Mouse (Mus musculus): ENCODE data around the gene Cfi. TPM values are rescaled to one million over a fixed set of nuclear protein-coding genes. Genes with fewer than 3 reads are reported as not detected.

Gene Cfi
- 0.72 TPM in 1 of 2 replicates, not detected in the other for polyA plus RNA-seq (2015; fragmentation: Nextera tagmentation; extraction: Ambion mirVana)

DNA sequence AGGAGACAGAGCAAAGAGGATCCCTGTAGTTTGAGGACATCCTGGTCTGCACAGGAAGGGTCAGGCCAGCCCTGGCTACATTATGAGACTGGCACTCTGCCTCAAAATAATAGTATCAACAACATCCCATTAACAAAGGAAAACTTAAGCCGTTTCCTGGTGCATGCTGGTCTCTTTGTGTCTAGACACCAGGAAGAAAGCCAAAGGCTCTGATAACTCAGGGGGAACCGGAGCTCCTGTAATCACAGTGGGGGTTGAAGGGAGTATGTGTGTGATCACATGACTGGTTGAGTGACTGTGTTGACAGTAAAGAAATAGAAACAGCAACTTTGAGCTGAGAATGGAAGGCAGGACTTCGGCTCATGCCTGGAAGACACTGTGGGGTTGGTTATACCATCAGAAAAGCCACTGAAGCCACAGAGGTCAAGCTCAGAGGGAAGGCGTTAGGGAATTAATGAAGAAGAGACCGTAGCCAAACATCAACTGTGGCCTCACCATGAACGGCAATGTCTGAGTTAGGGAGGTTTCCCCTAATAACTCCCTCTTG lies at the start of gene Cfi:
Cfi (plus strand) TSS at position 497 of the 547 bp plus-strand sequence.
- Histone ChIP-seq H3K9me3 (no peaks in the 10 kb centered on the region), H3K9ac (no peak within 1 kb of the TSS), H3K4me1 (no peaks in the 10 kb centered on the region), H3K4me2 (no peak within 1 kb of the TSS), H3K27me3 (no peaks in the 10 kb centered on the region; the same call in 1 of the 2 replicates), H3K4me3 (no peak within 1 kb of the TSS), H3K36me3 (no peaks in the 10 kb centered on the region), H3K27ac (no peak within 1 kb of the TSS)
- ATAC-seq (ENCODE audit: insufficient number of reproducible peaks, low FRiP score, low TSS enrichment, low read depth), result no peak
- WGBS, result 67% methylated on average over 6 of the region's 6 CpGs

DNA sequence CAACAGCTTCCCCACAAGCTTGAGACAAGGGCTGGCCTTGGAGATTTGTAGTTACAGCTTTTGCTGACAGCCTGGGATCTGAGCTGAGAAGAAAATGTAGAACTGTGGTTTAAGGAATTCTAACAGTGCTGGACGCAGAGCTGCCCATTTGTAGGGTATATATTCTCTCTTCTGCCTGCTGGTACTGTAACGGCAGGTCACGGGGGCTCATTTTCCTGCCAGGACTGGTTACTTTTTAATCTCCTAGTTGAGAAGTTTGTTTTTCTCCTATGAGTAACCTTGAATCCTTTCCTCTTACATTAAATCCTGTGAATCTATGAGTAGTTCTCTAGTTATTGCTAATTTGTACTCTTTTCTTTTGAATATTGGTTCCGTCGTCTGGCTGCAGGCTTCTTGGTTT lies 41.9 kb upstream of the Cfi start:
- Histone ChIP-seq H3K9ac (no peak overlapping the region), H3K9me3 (no peaks in the 10 kb centered on the region), H3K36me3 (no peaks in the 10 kb centered on the region), H3K27ac (no peak overlapping the region), H3K27me3 (no peaks in the 10 kb centered on the region), H3K4me3 (no peak overlapping the region), H3K4me1 (no peaks in the 10 kb centered on the region), H3K4me2 (no peak overlapping the region)
- ATAC-seq (ENCODE audit: insufficient number of reproducible peaks, low FRiP score, low TSS enrichment, low read depth), result no peak
- WGBS, result 79% methylated on average over 5 of the region's 5 CpGs

DNA sequence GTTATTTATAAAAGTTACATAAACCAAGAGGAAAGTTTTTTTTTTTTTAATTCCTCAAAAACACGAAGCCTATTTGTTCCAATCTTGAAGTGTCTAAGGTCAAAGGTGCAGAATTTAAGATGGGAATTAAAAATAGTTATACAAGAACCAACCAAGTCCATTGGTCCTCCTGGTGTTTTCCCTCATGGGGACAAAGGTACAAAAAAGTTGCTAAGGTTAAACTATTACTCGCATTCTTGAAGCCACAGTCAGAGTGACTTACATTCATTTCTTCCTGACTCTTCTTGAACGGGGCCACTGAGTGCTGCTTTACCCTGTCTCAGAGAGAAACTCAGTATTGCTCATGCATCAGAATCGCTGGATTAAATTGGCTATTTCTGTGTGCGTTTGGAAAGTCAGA lies 38.3 kb upstream of the Cfi start:
- H3K36me3 ChIP-seq, result no peaks in the 10 kb centered on the region
- ATAC-seq (ENCODE audit: insufficient number of reproducible peaks, low FRiP score, low TSS enrichment, low read depth), result no peak
- H3K4me2 ChIP-seq, result no peak overlapping the region
- no peak overlapping the region for H3K27ac ChIP-seq
- no peaks in the 10 kb centered on the region for H3K27me3 ChIP-seq
- H3K9ac ChIP-seq, result no peak overlapping the region
- H3K4me1 ChIP-seq, result no peaks in the 10 kb centered on the region
- 72% methylated on average over 5 of the region's 5 CpGs for WGBS
- no peak overlapping the region for H3K4me3 ChIP-seq
- H3K9me3 ChIP-seq, result no peaks in the 10 kb centered on the region

DNA sequence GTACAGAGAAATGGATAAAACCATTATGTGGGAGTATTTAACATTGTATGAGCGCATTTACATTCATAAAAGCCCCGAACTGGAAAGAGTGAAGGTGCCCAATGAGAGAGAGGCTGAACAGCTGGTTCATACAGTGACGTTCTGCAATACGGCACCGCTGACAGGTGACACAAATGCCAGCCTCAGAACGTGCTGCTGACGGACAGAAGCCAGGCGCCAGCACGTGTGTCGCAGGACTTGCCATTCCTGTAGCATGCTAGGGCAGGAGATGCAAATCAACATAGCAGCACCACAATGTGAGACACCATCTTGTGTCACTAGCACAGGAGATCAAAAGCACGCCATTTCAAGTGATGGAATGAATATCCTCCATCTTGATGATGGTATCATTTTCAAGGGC lies 37.1 kb upstream of the Cfi start:
- 64% methylated on average over 11 of the region's 11 CpGs for WGBS
- no peaks in the 10 kb centered on the region for H3K36me3 ChIP-seq

DNA sequence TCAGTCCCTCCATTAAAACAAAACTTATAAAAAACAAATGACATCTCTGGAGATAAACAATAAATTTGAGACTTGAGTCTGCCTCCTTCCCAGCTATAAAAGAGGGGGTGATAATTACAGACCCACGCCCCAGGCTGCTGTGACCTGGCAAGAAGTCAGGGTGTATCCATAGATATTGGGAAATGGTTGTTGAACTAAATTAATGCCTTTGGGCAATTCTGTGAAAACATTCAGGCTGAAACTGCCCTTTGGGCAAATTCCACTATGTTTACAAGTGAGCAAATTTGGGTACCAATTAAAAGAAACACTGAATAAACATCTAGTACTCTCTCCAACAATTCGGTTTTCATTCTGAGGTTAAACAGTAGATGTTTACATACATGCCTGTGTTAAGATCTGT lies 36.7 kb upstream of the Cfi start:
- Histone ChIP-seq H3K4me2 (no peak overlapping the region), H3K4me1 (no peaks in the 10 kb centered on the region), H3K36me3 (no peaks in the 10 kb centered on the region), H3K27ac (no peak overlapping the region), H3K27me3 (no peaks in the 10 kb centered on the region), H3K4me3 (no peak overlapping the region), H3K9ac (no peak overlapping the region), H3K9me3 (no peaks in the 10 kb centered on the region)
- ATAC-seq (ENCODE audit: insufficient number of reproducible peaks, low FRiP score, low TSS enrichment, low read depth), result no peak
- 57% methylated on average over 2 of the region's 2 CpGs for WGBS

More for the DNA sequence above, 37.1 kb upstream of the Cfi start:
- H3K27ac ChIP-seq, result no peak overlapping the region
- no peak overlapping the region for H3K4me3 ChIP-seq
- no peaks in the 10 kb centered on the region for H3K9me3 ChIP-seq
- no peak overlapping the region for H3K4me2 ChIP-seq
- H3K9ac ChIP-seq, result no peak overlapping the region
- no peak for ATAC-seq (ENCODE audit: insufficient number of reproducible peaks, low FRiP score, low TSS enrichment, low read depth)
- H3K4me1 ChIP-seq, result no peaks in the 10 kb centered on the region
- no peaks in the 10 kb centered on the region for H3K27me3 ChIP-seq

DNA sequence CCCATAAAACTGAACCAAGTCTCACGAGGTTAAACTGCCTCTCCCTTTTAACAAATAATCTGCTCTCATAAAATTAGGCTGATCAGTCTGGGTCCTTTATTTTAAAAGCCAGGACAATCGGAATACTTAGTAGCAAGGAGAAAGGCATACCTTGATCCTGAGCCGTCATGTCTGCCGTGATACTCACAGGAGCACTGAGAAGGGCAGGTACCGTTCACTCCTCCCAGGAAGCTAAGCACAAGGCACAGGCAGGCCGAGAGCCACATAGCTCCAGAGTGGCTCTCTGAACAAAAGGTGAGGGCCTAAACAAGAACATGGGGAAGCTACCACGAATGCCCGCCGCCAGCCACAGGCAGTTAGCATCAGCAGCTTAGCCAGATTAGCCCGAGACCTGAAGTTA lies 31.9 kb upstream of the Cfi start, which contains the start of gene Lrit3:
Lrit3 (minus strand) TSS at position 266 of the 400 bp plus-strand sequence.
- no peaks in the 10 kb centered on the region for H3K9me3 ChIP-seq
- no peak within 1 kb of the TSS for H3K4me3 ChIP-seq
- no peaks in the 10 kb centered on the region for H3K27me3 ChIP-seq
- no peak within 1 kb of the TSS for H3K27ac ChIP-seq
- no peaks in the 10 kb centered on the region for H3K4me1 ChIP-seq
- no peaks in the 10 kb centered on the region for H3K36me3 ChIP-seq
- ATAC-seq (ENCODE audit: insufficient number of reproducible peaks, low FRiP score, low TSS enrichment, low read depth), result no peak
- H3K9ac ChIP-seq, result no peak within 1 kb of the TSS
- 76% methylated on average over 10 of the region's 10 CpGs for WGBS
- no peak within 1 kb of the TSS for H3K4me2 ChIP-seq

DNA sequence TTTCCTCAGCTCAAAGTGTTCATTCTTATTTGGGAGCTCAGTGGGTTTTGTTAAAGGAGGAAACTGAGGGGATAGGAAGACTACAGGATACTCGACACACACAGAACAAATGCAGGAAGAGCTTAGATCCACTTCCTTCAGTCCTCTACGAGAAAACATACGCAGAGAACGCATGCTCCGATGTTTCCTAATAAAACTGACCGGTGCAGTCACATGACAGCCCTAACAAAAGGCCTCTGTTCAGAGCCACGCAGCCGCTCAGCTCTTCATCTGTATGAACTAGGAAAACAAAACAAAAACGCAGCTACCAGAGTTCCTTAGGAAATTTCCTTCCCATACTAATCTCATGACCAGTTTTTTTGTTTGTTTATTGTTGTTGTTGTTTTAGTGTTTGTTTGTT lies 14.8 kb upstream of the Cfi start:
- H3K36me3 ChIP-seq, result peaks cover 19% of the 10 kb centered on the region
- 63% methylated on average over 9 of the region's 9 CpGs for WGBS
- no peak overlapping the region for H3K27ac ChIP-seq

DNA sequence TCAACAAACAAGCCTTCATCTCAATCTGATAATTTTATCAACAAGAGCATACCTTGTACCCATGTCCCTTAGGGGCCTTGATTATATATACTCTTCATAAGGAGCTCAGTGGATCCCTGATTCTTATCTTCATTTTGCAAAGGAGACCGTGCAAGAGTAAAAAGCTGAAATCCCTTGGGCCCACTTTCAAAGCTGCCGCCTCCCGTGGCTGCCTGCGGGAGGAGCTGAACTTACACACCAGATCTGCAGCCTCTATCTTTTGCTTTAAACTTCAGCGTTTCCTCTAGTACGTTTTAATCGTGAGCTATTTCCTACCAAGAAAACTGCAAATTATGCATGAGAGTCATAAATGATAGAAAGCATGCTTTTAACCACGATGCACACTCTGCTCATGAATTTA lies 13.9 kb upstream of the Cfi start:
- no peaks in the 10 kb centered on the region for H3K9me3 ChIP-seq
- H3K4me2 ChIP-seq, result no peak overlapping the region
- H3K27me3 ChIP-seq, result no peaks in the 10 kb centered on the region
- no peak overlapping the region for H3K9ac ChIP-seq
- H3K4me1 ChIP-seq, result no peaks in the 10 kb centered on the region
- peaks cover 27% of the 10 kb centered on the region for H3K36me3 ChIP-seq
- H3K27ac ChIP-seq, result no peak overlapping the region
- WGBS, result 77% methylated on average over 8 of the region's 8 CpGs
- ATAC-seq (ENCODE audit: insufficient number of reproducible peaks, low FRiP score, low TSS enrichment, low read depth), result no peak
- H3K4me3 ChIP-seq, result no peak overlapping the region

More for the DNA sequence above, 14.8 kb upstream of the Cfi start:
- Histone ChIP-seq H3K9ac (no peak overlapping the region), H3K9me3 (no peaks in the 10 kb centered on the region), H3K4me2 (no peak overlapping the region), H3K4me1 (no peaks in the 10 kb centered on the region), H3K27me3 (no peaks in the 10 kb centered on the region), H3K4me3 (no peak overlapping the region)
- no peak for ATAC-seq (ENCODE audit: insufficient number of reproducible peaks, low FRiP score, low TSS enrichment, low read depth)

DNA sequence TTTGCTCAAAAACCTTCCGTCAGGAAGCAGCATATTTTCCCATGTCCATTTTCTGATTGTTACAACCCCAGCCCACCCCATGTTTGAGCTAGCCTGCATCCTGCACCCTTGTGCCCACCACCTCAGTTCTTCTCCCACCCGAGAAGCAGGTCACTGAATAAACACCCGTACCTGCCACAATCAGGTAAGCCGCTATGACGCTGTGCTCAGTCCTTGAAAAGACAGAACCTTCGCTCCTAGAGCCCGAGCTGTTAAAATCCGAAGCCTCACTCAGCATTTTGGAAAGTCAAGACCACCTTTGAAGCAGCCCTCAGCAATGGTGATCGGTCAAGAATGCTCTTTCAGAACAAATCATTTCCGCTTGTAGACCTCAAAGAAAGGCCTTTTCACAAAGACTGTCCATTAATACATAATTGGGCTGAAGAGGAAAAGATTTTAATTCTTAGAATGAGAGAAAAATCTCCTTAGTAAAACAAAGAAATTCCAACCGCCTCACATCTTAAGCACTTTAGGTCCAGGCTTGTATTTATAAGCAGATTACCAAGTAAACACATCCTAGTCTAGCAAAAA lies 13.4 kb upstream of the Cfi start, which contains the start of gene Rrh:
Rrh (minus strand) TSS at position 382 of the 570 bp plus-strand sequence.
- H3K36me3 ChIP-seq, result peaks cover 29% of the 10 kb centered on the region
- no peaks in the 10 kb centered on the region for H3K4me1 ChIP-seq
- H3K27me3 ChIP-seq, result no peaks in the 10 kb centered on the region
- no peak within 1 kb of the TSS for H3K27ac ChIP-seq
- H3K4me2 ChIP-seq, result no peak within 1 kb of the TSS
- no peak within 1 kb of the TSS for H3K4me3 ChIP-seq
- no peak for ATAC-seq (ENCODE audit: insufficient number of reproducible peaks, low FRiP score, low TSS enrichment, low read depth)
- no peaks in the 10 kb centered on the region for H3K9me3 ChIP-seq
- WGBS, result 94% methylated on average over 11 of the region's 11 CpGs
- no peak within 1 kb of the TSS for H3K9ac ChIP-seq

DNA sequence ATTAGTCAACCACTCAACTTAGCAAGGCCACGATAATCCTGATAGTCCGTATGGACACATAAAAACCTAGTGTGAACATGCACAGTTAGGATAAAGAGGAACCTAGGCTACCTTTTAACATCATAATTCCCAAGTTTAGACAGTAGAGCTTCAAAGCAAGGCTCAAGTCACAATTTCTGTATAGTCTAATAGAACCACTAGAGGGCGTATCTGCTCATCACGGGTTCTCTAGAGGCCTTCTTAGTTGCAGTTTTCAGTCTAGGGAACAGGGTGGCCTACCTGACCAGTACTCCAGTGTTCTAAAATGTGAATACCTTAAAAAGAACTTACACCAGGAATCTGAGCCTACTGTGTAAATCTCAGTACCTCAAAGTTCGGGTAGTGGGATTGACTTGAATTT lies 12.4 kb upstream of the Cfi start:
- peaks cover 39% of the 10 kb centered on the region for H3K36me3 ChIP-seq
- no peaks in the 10 kb centered on the region for H3K9me3 ChIP-seq
- H3K4me3 ChIP-seq, result no peak overlapping the region
- H3K27me3 ChIP-seq, result no peaks in the 10 kb centered on the region
- no peaks in the 10 kb centered on the region for H3K4me1 ChIP-seq
- H3K9ac ChIP-seq, result no peak overlapping the region
- 58% methylated on average over 5 of the region's 5 CpGs for WGBS
- H3K4me2 ChIP-seq, result no peak overlapping the region
- no peak for ATAC-seq (ENCODE audit: insufficient number of reproducible peaks, low FRiP score, low TSS enrichment, low read depth)
- H3K27ac ChIP-seq, result no peak overlapping the region

DNA sequence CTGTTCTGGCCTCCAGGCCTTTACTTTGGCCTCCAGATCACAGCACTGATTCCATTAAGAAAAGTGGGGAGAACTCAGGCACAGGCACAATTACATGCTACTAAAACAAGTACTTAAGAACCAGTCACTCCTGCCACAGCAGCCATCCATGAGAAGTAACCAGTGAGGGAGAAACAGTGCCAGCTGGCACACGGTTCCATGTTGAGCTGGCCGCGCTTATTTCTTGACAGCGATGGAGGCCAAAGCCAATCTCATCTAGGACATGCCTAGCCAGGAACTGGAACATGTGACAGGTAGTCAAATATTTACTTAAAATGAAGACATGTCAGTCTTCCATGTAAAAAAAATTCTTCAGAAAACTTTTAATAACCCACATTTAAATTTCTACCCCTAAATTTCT lies 11.5 kb upstream of the Cfi start:
- Histone ChIP-seq H3K9ac (no peak overlapping the region), H3K4me1 (no peaks in the 10 kb centered on the region), H3K27me3 (no peaks in the 10 kb centered on the region), H3K9me3 (no peaks in the 10 kb centered on the region), H3K27ac (no peak overlapping the region), H3K36me3 (peaks cover 42% of the 10 kb centered on the region), H3K4me2 (no peak overlapping the region), H3K4me3 (no peak overlapping the region)
- no peak for ATAC-seq (ENCODE audit: insufficient number of reproducible peaks, low FRiP score, low TSS enrichment, low read depth)
- WGBS, result 90% methylated on average over 4 of the region's 4 CpGs

DNA sequence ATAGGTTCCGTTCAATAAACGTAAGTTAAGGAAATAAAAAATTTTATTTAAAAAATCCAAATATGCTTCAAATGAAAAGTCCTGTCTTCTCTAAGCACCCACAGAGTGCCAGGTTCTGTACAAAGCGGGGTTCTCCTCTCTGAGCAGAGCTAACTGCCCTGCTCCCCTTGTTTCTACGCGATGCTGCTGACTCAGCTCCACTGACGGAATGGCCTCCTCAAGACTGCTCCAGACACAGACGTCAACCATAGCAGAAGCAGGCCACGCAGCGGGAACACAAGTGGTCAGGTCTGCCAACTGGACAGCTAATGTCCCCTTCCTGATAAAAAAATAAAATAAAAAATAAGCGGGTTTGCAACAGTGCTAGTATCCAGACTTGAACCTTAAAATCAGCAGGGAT lies 10.8 kb upstream of the Cfi start:
- Histone ChIP-seq H3K4me3 (no peak overlapping the region), H3K27me3 (no peaks in the 10 kb centered on the region), H3K4me1 (peaks cover 6% of the 10 kb centered on the region), H3K9me3 (no peaks in the 10 kb centered on the region), H3K9ac (no peak overlapping the region), H3K4me2 (no peak overlapping the region), H3K27ac (no peak overlapping the region), H3K36me3 (peaks cover 42% of the 10 kb centered on the region)
- ATAC-seq (ENCODE audit: insufficient number of reproducible peaks, low FRiP score, low TSS enrichment, low read depth), result no peak
- 91% methylated on average over 10 of the region's 10 CpGs for WGBS
